Mouse (Mus musculus): ENCODE results near the gene Alox8. TPM values are rescaled to one million over a fixed set of nuclear protein-coding genes. Genes with fewer than 3 reads are reported as not detected.

The Alox8 gene
- polyA plus RNA-seq, 1 experiment = 0.06 TPM

GRCm38 (mm10) chr11:69235285-69236060 lies 37.8 kb upstream of the Alox8 start:
- Histone ChIP-seq H3K4me3 (ENCODE audit: insufficient read depth, poor library complexity, severe bottlenecking) (no peak overlapping the region), H3K79me2 (ENCODE audit: control insufficient read depth, insufficient read depth) (no peaks in the 10 kb centered on the region), H3K36me3 (ENCODE audit: control insufficient read depth, insufficient read depth) (no peaks in the 10 kb centered on the region), H3ac (ENCODE audit: control insufficient read depth, insufficient read length, low read depth) (peak overlapping the region; percentile 57), H3K27me3 (ENCODE audit: control insufficient read depth, insufficient read depth, insufficient read length) (peaks cover 11% of the 10 kb centered on the region), H3K79me3 (ENCODE audit: low read depth) (no peaks in the 10 kb centered on the region)
- no peak for TF ChIP-seq CTCF (IDR thresholded peaks at IDR 0.05; ENCODE audit: control insufficient read depth, insufficient read depth, insufficient read length)
- no peak for TF ChIP-seq MAX (IDR thresholded peaks at IDR 0.05)
- no peak for TF ChIP-seq MYOD1 (IDR thresholded peaks at IDR 0.05; ENCODE audit: control insufficient read depth, insufficient read length, low read depth)
- no peak for TF ChIP-seq CEBPB (IDR thresholded peaks at IDR 0.05; ENCODE audit: low read depth)
- TF ChIP-seq FOSL1 (IDR thresholded peaks at IDR 0.05; ENCODE audit: insufficient read depth, low read length, poor library complexity, severe bottlenecking) = no peak
- no peak for TF ChIP-seq USF1 (IDR thresholded peaks at IDR 0.05; ENCODE audit: low read depth)
- TF ChIP-seq MYOG (IDR thresholded peaks at IDR 0.05; ENCODE audit: control insufficient read depth, extremely low read depth, insufficient read length) = no peak

- Histone ChIP-seq H3K4me3 (ENCODE audit: insufficient read depth, poor library complexity, severe bottlenecking) (no peak overlapping the region), H3K36me3 (ENCODE audit: control insufficient read depth, insufficient read depth) (no peaks in the 10 kb centered on the region), H3ac (ENCODE audit: control insufficient read depth, insufficient read length, low read depth) (no peak overlapping the region), H3K79me2 (ENCODE audit: control insufficient read depth, insufficient read depth) (no peaks in the 10 kb centered on the region), H3K79me3 (ENCODE audit: low read depth) (no peaks in the 10 kb centered on the region), H3K27me3 (ENCODE audit: control insufficient read depth, insufficient read depth, insufficient read length) (peaks cover 19% of the 10 kb centered on the region)
- TF ChIP-seq CEBPB (IDR thresholded peaks at IDR 0.05; ENCODE audit: low read depth) = no peak
- no peak for TF ChIP-seq FOSL1 (IDR thresholded peaks at IDR 0.05; ENCODE audit: insufficient read depth, low read length, poor library complexity, severe bottlenecking)
- no peak for TF ChIP-seq MAX (IDR thresholded peaks at IDR 0.05)
- TF ChIP-seq CTCF (IDR thresholded peaks at IDR 0.05; ENCODE audit: control insufficient read depth, insufficient read depth, insufficient read length) = no peak
- no peak for TF ChIP-seq MYOG (IDR thresholded peaks at IDR 0.05; ENCODE audit: control insufficient read depth, extremely low read depth, insufficient read length)
- no peak for TF ChIP-seq USF1 (IDR thresholded peaks at IDR 0.05; ENCODE audit: low read depth)
- no peak for TF ChIP-seq MYOD1 (IDR thresholded peaks at IDR 0.05; ENCODE audit: control insufficient read depth, insufficient read length, low read depth)
Measured at GRCm38 (mm10) chr11:69233141-69233540, 35.5 kb upstream of the Alox8 start.

DNA sequence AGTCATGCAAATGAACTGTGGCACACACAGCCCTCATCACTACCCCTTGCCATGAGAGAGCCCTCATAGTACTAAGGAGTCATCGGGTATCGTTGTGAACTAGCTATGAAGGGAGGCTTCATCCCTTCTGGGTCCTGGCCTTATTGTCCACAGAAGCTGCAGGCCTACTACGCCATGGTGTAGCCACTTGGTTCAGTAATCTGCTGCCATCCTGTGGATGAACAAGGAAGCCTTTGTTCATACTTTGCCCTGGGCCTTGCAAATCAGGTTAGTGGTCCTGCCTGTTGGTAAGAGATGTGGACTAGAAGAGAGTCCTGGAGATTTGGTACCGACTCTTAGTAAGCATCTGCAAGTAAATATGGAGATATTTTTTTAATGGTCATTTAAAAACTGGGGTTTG lies 32.8 kb upstream of the Alox8 start:
- H3K79me3 ChIP-seq (ENCODE audit: low read depth) = no peaks in the 10 kb centered on the region
- H3K27me3 ChIP-seq (ENCODE audit: control insufficient read depth, insufficient read depth, insufficient read length) = peaks cover 22% of the 10 kb centered on the region
- no peak overlapping the region for H3K4me3 ChIP-seq (ENCODE audit: insufficient read depth, poor library complexity, severe bottlenecking)
- no peak overlapping the region for H3ac ChIP-seq (ENCODE audit: control insufficient read depth, insufficient read length, low read depth)
- H3K36me3 ChIP-seq (ENCODE audit: control insufficient read depth, insufficient read depth) = no peaks in the 10 kb centered on the region
- H3K79me2 ChIP-seq (ENCODE audit: control insufficient read depth, insufficient read depth) = no peaks in the 10 kb centered on the region
- TF ChIP-seq CEBPB (IDR thresholded peaks at IDR 0.05; ENCODE audit: low read depth) = no peak
- no peak for TF ChIP-seq MYOG (IDR thresholded peaks at IDR 0.05; ENCODE audit: control insufficient read depth, extremely low read depth, insufficient read length)
- TF ChIP-seq USF1 (IDR thresholded peaks at IDR 0.05; ENCODE audit: low read depth) = no peak
- no peak for TF ChIP-seq MYOD1 (IDR thresholded peaks at IDR 0.05; ENCODE audit: control insufficient read depth, insufficient read length, low read depth)
- no peak for TF ChIP-seq FOSL1 (IDR thresholded peaks at IDR 0.05; ENCODE audit: insufficient read depth, low read length, poor library complexity, severe bottlenecking)
- TF ChIP-seq MAX (IDR thresholded peaks at IDR 0.05) = no peak
- no peak for TF ChIP-seq CTCF (IDR thresholded peaks at IDR 0.05; ENCODE audit: control insufficient read depth, insufficient read depth, insufficient read length)

DNA sequence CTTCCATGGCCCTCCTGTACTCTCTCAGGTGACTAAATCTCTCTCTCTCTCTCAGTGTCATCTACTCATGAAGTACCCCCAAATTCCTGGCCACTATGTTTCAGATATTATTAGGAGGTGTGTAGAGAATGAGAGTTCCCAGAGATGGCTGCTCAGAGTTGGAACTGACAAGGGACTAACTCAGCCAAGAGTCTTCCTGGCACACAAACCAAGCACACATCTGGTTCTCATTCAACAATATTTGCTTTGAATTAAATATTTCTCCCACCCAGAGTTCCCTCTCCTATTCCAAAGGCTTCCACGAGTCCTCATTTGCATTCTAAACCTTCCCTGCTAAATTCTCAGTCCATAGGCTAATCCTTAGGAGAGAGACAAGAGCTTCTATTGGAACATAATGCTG lies 28.1 kb upstream of the Alox8 start:
- Histone ChIP-seq H3K36me3 (ENCODE audit: control insufficient read depth, insufficient read depth) (no peaks in the 10 kb centered on the region), H3K4me3 (ENCODE audit: insufficient read depth, poor library complexity, severe bottlenecking) (no peak overlapping the region), H3ac (ENCODE audit: control insufficient read depth, insufficient read length, low read depth) (no peak overlapping the region), H3K79me2 (ENCODE audit: control insufficient read depth, insufficient read depth) (no peaks in the 10 kb centered on the region), H3K27me3 (ENCODE audit: control insufficient read depth, insufficient read depth, insufficient read length) (peaks cover 23% of the 10 kb centered on the region), H3K79me3 (ENCODE audit: low read depth) (no peaks in the 10 kb centered on the region)
- TF ChIP-seq MAX (IDR thresholded peaks at IDR 0.05) = no peak
- TF ChIP-seq FOSL1 (IDR thresholded peaks at IDR 0.05; ENCODE audit: insufficient read depth, low read length, poor library complexity, severe bottlenecking) = no peak
- TF ChIP-seq MYOD1 (IDR thresholded peaks at IDR 0.05; ENCODE audit: control insufficient read depth, insufficient read length, low read depth) = no peak
- TF ChIP-seq CTCF (IDR thresholded peaks at IDR 0.05; ENCODE audit: control insufficient read depth, insufficient read depth, insufficient read length) = no peak
- TF ChIP-seq MYOG (IDR thresholded peaks at IDR 0.05; ENCODE audit: control insufficient read depth, extremely low read depth, insufficient read length) = no peak

DNA sequence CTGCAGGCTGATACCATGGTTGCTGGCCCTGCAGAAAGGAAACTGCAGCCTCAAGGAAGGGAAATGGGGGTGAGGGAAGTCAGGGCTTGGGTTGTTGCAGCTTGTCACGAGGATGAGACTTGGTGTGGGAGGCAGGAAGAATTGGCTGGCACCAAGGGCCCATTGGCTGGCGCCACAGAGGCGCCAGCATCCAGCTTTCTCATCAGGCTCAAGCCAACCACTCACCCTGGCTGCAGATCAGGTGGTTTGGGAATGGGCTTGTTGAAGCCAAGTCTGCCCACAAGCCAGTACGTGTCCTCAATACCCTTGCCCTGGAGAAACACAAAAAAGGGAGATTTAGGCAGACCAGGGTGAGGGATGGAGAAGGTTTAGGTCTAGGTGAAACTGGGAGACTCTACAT lies 25.5 kb upstream of the Alox8 start:
- Histone ChIP-seq H3K36me3 (ENCODE audit: control insufficient read depth, insufficient read depth) (no peaks in the 10 kb centered on the region), H3K79me2 (ENCODE audit: control insufficient read depth, insufficient read depth) (no peaks in the 10 kb centered on the region), H3K79me3 (ENCODE audit: low read depth) (no peaks in the 10 kb centered on the region), H3K27me3 (ENCODE audit: control insufficient read depth, insufficient read depth, insufficient read length) (peaks cover 19% of the 10 kb centered on the region), H3K4me3 (ENCODE audit: insufficient read depth, poor library complexity, severe bottlenecking) (no peak overlapping the region), H3ac (ENCODE audit: control insufficient read depth, insufficient read length, low read depth) (no peak overlapping the region)
- no peak for TF ChIP-seq USF1 (IDR thresholded peaks at IDR 0.05; ENCODE audit: low read depth)
- no peak for TF ChIP-seq CEBPB (IDR thresholded peaks at IDR 0.05; ENCODE audit: low read depth)
- TF ChIP-seq FOSL1 (IDR thresholded peaks at IDR 0.05; ENCODE audit: insufficient read depth, low read length, poor library complexity, severe bottlenecking) = no peak
- TF ChIP-seq CTCF (IDR thresholded peaks at IDR 0.05; ENCODE audit: control insufficient read depth, insufficient read depth, insufficient read length) = no peak
- TF ChIP-seq MAX (IDR thresholded peaks at IDR 0.05) = no peak
- no peak for TF ChIP-seq MYOD1 (IDR thresholded peaks at IDR 0.05; ENCODE audit: control insufficient read depth, insufficient read length, low read depth)
- no peak for TF ChIP-seq MYOG (IDR thresholded peaks at IDR 0.05; ENCODE audit: control insufficient read depth, extremely low read depth, insufficient read length)

Measured in C2C12 (cell line).